Mouse (Mus musculus): ENCODE data around the gene Dicer1.

GRCm38 (mm10) chr12:104678462-104678861, 73.3 kb downstream of the Dicer1 start:
- TF ChIP-seq CTCF (IDR thresholded peaks at IDR 0.05 in 2 of 3, conservative IDR thresholded peaks at IDR 0.05 in 1 of 3; ENCODE audit: control insufficient read depth in 1 of 3, insufficient read depth in 1 of 3, low read depth in 2 of 3, low read length in 3 of 3, poor library complexity in 1 of 3, severe bottlenecking in 1 of 3) = no peak
- TF ChIP-seq ETS1 (IDR thresholded peaks at IDR 0.05; ENCODE audit: low read depth, low read length) = no peak
- no peak for TF ChIP-seq SIN3A (IDR thresholded peaks at IDR 0.05; ENCODE audit: low read length)
- TF ChIP-seq E2F4 (IDR thresholded peaks at IDR 0.05; ENCODE audit: borderline replicate concordance, low read depth, low read length) = no peak
- TF ChIP-seq EP300 (IDR thresholded peaks at IDR 0.05; ENCODE audit: low read depth in 1 of 2, low read length in 2 of 2) = no peak
- TF ChIP-seq HCFC1 (IDR thresholded peaks at IDR 0.05; ENCODE audit: low read depth, low read length) = no peak
- no peak for TF ChIP-seq GATA1 (IDR thresholded peaks at IDR 0.05; ENCODE audit: low read depth, low read length)

Measured in MEL (cell line).